Mouse (Mus musculus) bone marrow macrophage, adult 2 months (primary cell): ENCODE measurements at regions not wholly inside any gene's neighbourhood (a gene's known extent, or its start where the extent isn't known, plus 50 kb on each side); places are given as distances from the start of the nearest gene placed in this dataset.

ENCODE experiments used
- CTCF ChIP-seq: IDR thresholded peaks from 2 replicates; pipeline ENCODE4 v1.5.1; 2012; ENCODE audit warnings: low read depth, mild to moderate bottlenecking, low read length, moderate library complexity
- POLR2A ChIP-seq: IDR thresholded peaks from 2 replicates; pipeline ENCODE4 v1.6.1; 2012; ENCODE audit warnings: mild to moderate bottlenecking, low read depth, low read length, borderline replicate concordance

- TF ChIP-seq POLR2A (no peak), CTCF (no peak)
Measured at GRCm38 (mm10) chr2:133497541-133498185, 54.3 kb upstream of the Bmp2 start.
